Comparison of ENCODE assay signal across 8 mouse cellular contexts in the genomic region with DNA sequence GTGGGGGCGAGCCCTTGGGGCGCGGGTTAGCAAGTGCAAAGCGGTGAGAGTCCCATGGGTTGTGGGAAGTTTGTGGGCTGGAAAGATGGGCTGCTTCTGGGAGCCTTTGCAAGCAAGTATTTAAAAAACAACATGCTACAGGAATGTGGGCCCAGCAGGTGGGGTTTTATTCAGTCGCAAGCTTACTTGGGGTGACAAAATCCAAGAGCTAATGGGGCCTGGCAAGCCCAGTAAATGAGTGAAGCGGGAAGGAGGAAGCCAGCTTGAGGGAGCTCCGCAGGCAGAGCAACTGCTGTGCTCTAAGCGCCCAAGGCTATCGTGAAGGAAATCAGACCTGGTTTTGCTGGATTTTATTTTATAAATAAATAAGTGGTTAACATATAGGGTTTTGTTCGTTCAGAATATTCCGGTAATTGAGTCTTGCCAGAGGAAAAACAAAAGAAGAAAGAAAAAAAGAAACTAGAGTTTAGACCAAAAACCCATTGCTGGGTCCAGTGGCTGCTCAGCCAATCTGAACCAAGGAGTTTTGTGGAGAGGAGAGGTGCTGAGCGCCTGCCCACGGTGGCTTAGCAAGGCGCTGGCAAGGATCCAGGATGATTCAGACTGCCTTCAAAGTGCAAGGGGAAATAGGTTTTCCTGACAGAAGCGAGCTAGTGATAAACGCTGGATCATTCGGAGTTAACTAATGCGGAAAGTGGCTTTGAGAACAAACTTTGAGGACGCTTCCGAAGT. TPM values are rescaled to one million over a fixed set of nuclear protein-coding genes. Genes with fewer than 3 reads are reported as not detected.
A peak's percentile ranks its signal among the peaks of the same experiment; 100 is the strongest.
DNase-seq lines count a peak whose midpoint lies in the region; ATAC-seq lines count a peak whose summit lies in the region.
"Had no signal": no experiment of that assay in that cellular context is flagged by ENCODE, and none has a peak within 500 bp of the region (broad histone marks: within the 10 kb centered on the region; RNA-seq: fewer than 3 reads in every experiment).

A gene (minus strand): TSS at position 99 of the 732 bp plus-strand sequence.

- no peaks in the 10 kb centered on the region for H3K36me3 ChIP-seq in limb, embryonic 13.5 days
- H3K36me3 ChIP-seq in midbrain, embryonic 14.5 days (ENCODE audit: control insufficient read depth, insufficient read depth, low read length): no peaks in the 10 kb centered on the region

- H3K4me3 ChIP-seq in limb, embryonic 13.5 days: peak within 1 kb of the TSS; percentile 75
- H3K4me3 ChIP-seq in midbrain, embryonic 14.5 days (replicated peaks; ENCODE audit: low read depth, low read length): peak within 1 kb of the TSS; percentile 77
- H3K4me3 ChIP-seq: myocyte had no signal

- H3K4me2 ChIP-seq in limb, embryonic 13.5 days (replicated peaks): peak within 1 kb of the TSS; percentile 93
- peak within 1 kb of the TSS; percentile 99 for H3K4me2 ChIP-seq in midbrain, embryonic 14.5 days (ENCODE audit: low read length)

- WGBS in limb, embryonic 13.5 days: 1% methylated on average over 20 of the region's 20 CpGs
- 1% methylated on average over 20 of the region's 20 CpGs for WGBS in midbrain, embryonic 14.5 days

- peak; percentile 42 for ATAC-seq in limb, embryonic 13.5 days (ENCODE audit: low FRiP score, low read depth)
- ATAC-seq in midbrain, embryonic 14.5 days (ENCODE audit: low FRiP score, low TSS enrichment): peak; percentile 21; the same call in 1 of the 2 replicates

- H3K27me3 ChIP-seq in limb, embryonic 13.5 days: peaks cover 4% of the 10 kb centered on the region; the same call in 1 of the 2 replicates
- H3K27me3 ChIP-seq in midbrain, embryonic 14.5 days (ENCODE audit: control insufficient read depth, insufficient read depth, low read length): peaks cover 8% of the 10 kb centered on the region; the same call in 1 of the 2 replicates

- peak within 1 kb of the TSS; percentile 92 for H3K27ac ChIP-seq in limb, embryonic 13.5 days
- H3K27ac ChIP-seq in midbrain, embryonic 14.5 days (replicated peaks; ENCODE audit: low read depth, low read length): peak within 1 kb of the TSS; percentile 63

- no peaks in the 10 kb centered on the region for H3K9me3 ChIP-seq in limb, embryonic 13.5 days
- H3K9me3 ChIP-seq in midbrain, embryonic 14.5 days (ENCODE audit: control insufficient read depth, low read length): no peaks in the 10 kb centered on the region

- peaks cover 28% of the 10 kb centered on the region for H3K4me1 ChIP-seq in limb, embryonic 13.5 days
- no peaks in the 10 kb centered on the region for H3K4me1 ChIP-seq in midbrain, embryonic 14.5 days (ENCODE audit: control insufficient read depth, insufficient read depth, low read length)

- peak within 1 kb of the TSS; percentile 91 for H3K9ac ChIP-seq in limb, embryonic 13.5 days
- peak within 1 kb of the TSS; percentile 72 for H3K9ac ChIP-seq in midbrain, embryonic 14.5 days (replicated peaks; ENCODE audit: low read length)

- DNase-seq in adrenal gland, adult 2 months: peak; percentile 92
- peak; percentile 63 for DNase-seq in embryo, embryonic 10 days (ENCODE audit: low spot score)
- DNase-seq in heart, adult 11 months: peak; percentile 98
- DNase-seq in kidney, adult 18-20 months: peak; percentile 78
- peak; percentile 84 for DNase-seq in midbrain, embryonic 14.5 days
- DNase-seq in testis, postnatal 14 days (ENCODE audit: low spot score): peak; percentile 69

RNA-seq across cellular contexts. Expression of the gene that starts here (rescaled TPM):
- 10 to 100 TPM; 18.4 to 21.7 TPM for total RNA-seq in adrenal gland, adult 2 months (2021)
- polyA plus RNA-seq in adrenal gland, adult 2 months (2012; rRNA removed): 9.7 and 9.8 TPM in 2 replicates
- polyA plus RNA-seq in limb, embryonic 13.5 days (2015; fragmentation: Nextera tagmentation; extraction: Ambion mirVana): 17.0 and 20.4 TPM in 2 replicates
- 15.6 TPM in 2 replicates for polyA plus RNA-seq in midbrain, embryonic 14.5 days (2014; fragmentation: Nextera tagmentation; extraction: Ambion mirVana)
- polyA plus RNA-seq: myocyte had no signal

Comparison
In these comparisons a context has a peak if more than half of its experiments do, and no peak if none do; other contexts are left out.
1. Peak in every context shown above with its lines: DNase-seq, ATAC-seq, H3K4me3 ChIP-seq and H3K27ac ChIP-seq.